Mouse (Mus musculus) ES-Bruce4 (cell line): ENCODE measurements at regions not wholly inside any gene's neighbourhood (a gene's known extent, or its start where the extent isn't known, plus 50 kb on each side); places are given as distances from the start of the nearest gene placed in this dataset.

Source experiments
- EP300 ChIP-seq: IDR thresholded peaks from 2 replicates; pipeline ENCODE4 v1.6.1; 2011; ENCODE audit warnings: low read depth, low read length; ENCODE audit not compliant: insufficient read depth
- POLR2A ChIP-seq: IDR thresholded peaks from one replicate; pipeline ENCODE4 v1.8.1; 2011; ENCODE audit warnings: low read length; ENCODE audit not compliant: insufficient read depth

DNA sequence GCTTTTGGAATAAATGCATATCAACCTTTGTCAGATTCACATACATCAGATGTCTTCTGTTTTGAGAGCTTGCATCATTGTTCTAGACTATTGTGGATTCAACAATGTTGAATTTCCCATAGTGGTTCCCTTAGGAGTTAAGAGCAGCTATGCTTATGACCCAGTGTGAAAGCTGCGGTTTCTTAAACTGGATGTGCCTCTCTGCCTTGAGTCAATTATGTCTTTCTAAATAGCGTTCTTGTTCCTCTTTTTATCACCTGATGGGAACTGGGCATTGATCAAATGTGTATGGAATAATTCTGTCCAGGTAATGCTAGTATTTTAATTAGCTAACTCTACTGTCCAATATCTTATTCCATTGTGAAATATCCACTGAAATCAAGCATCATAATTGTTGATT, 1548.0 kb upstream of the Acvr2a start:
- TF ChIP-seq POLR2A = no peak
- no peak for TF ChIP-seq EP300
